Mouse (Mus musculus) v-Abl transformed pro-B cells (cell line): ENCODE results near the gene Spaca6.
"Not testable (repeated sequence)": the region's sequence is repeated elsewhere in the genome, so short reads cannot be mapped to it uniquely, and the experiment has no call there.

Experiments used
- in situ Hi-C, 2 experiments: fragments of 400-800 bp; cut with MboI; formaldehyde crosslinking; loops; one replicate each; pipeline ENCODE4 v1.15.1; 2025; ENCODE audit not compliant: unreplicated experiment in 2 of 2

Gene Spaca6

DNA sequence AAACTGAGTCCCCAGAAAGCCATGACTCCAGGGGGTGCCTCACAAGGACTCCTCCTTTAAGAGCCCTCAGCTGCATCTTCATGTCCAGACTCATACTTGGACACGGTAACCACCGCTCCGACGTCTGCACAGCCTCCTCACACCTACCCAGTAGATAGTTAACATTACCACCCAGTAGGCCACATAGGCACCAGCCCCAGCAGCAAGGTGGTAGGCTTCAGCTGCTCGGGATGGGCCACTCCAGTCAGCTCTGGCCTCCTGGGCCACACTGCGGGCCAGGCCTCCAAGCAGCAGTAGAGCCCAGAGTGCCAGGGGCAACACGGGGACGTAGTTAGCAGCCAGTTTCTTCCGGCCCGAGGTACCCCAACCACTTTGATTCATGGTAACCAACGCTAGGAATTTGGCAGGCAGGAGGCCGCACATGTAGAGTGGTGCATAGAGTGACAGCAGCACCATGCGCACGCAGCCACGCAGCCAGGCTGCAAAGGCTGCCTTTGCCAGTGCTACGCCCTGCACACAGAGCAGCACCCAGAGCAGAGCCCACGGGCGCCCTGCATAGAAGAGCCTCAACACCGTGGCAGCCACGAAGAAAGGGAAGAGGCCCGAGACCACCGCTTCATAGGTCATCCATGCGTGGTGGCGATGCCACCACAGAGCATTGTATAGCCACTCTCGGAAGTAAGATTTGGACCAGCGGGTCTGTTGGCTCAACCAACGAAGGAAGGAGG lies 16.7 kb downstream of the Spaca6 start:
- in situ Hi-C loops = no loop called here

DNA sequence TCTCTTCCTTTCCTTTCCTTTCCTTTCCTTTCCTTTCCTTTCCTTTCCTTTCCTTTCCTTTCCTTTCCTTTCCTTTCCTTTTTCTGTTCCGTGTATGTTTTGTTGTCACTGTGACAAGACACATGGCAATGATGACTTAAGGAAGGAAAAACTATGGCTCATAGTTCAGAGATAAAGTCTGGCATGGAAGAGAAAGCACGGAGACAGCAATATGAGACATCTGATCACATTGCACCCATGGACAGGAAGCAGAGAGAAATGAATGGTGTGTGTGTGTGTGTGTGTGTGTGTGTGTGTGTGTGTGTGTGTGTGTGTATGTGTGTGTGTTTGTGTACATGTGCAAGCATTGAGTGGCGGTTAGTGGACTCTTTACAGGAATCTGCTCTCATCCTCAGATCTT lies 17.6 kb downstream of the Spaca6 start:
- in situ Hi-C loops = not testable (repeated sequence)

DNA sequence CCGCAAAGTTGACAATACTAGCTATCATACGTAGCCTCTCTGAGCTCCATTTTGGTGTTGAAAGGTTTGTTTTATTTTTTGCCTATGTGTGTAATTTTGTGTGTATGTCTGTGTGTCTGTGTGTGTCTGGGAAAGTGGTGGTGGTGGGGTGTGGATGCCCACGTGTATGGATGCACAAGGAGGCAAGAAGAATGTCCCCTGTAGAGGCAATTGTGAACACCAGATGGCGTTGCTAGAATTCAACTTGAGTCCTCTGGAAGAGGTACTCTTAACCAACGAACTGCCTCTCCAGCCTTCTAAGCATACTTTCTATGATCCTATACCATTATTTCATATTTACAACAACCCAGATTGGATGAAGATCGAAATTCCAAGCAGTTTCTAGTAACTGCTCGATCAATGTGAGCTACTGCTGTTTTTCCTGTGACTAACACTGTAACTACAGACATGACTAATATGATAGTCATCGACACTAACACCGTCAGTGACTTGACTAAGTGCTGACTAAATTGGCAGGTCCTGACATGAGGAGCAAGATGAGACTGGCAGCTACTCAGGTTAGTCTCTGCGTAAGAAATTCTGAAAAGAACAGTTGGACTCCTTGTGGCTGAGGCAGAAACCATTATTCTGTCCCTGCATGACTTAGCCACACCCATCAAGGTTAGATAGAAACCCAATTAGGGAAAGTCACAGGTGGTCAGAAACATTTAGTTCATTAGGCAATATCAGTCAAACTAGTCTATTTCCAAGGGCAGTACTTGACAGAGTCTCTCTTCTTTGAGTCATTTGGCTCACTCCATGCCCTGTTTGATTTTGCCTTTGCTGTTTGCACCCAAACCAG lies 18.4 kb downstream of the Spaca6 start:
- in situ Hi-C loops = no loop called here

DNA sequence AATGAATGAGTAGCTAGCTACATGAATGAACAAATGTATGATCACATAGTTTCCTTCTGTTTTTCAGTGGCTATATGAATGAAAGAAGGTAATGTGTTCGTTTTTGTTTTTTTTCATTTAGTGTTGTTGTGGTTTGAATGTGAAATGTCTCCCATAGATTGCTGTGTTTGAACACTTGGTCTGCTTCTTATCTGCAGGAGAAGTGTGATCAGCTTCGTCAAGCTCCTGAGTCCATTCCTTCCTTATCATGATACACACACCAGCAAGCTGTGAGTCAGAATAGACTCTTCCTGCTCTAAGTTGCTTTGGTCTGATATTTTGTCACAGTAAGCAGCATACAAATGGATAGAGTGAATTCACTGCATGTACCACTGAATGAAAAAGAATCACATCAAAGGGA lies 22.0 kb downstream of the Spaca6 start:
- in situ Hi-C loops = no loop called here

DNA sequence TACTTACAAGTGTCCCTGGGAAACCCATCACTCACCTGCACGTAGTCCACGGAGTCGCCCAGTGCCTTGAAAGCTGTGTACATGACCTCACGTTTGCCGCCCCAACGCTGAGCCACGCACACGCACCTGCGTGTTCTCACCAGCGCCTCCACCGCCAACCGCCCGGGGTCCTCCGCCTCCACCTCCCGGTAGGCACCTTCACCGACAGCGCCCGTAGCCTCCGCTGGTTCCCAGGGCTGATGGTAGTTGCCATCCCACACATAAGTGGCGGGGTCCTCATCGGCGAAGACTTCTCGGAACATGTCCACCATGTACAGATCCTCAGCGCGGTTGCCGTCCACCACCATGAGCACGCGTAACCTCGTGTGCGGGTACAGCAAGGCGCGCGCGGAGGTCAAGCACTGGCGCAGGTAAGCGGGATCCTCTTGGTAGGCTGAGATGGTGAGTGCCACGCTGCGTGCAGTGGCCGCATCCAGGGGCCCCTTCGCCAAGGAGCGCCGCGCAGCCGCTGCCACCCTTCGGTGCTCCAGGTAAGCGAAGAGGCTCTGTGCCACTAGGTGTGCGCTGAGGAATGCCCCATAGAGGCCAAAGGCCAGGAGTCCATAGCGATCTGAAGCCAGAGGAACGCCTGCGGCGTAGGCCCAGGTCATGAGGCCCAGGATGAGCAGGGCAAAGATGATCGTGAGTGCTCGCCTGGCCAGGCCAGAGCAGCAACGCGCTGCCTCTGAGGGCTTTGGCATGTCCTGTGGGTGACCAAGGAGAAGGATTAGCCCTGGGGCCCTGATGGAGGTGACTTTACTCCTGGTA lies 23.2 kb downstream of the Spaca6 start:
- in situ Hi-C loops = no loop called here

DNA sequence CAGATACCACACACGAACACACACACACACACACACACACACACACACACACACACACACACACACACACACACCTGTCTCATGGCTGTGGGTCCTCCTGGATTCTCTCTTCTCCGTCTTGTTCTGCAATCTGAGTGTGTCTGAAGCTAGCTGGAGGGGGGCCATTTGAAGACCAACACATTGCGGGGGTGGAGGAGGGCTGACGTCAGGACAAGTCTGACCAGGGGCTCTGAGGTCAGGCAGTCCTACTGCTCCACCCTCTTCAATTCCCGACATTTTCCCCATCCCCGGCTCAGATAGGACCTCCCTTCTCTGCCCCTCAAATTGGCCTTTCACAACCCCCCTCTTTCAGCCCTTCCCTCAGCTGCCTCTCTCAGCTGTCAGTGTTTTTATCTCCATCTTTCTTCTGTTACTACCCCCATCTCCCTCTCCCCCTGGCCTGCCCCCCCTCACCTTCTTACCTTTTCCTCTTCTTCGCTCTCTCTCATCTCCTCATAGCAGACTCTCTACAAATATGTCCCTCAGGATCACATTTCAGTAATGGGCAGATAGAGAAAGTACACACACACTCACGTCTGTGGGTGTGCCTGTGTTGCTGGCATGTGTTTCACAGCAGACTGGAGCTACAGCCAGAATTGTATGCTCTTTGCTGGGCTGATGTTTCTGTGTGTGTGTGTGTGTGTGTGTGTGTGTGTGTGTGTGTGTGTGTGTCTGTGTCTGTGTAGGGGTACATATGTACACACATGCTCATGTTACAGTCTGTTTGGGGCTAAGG lies 28.3 kb downstream of the Spaca6 start, which contains the start of gene Has1:
Gene Has1, minus strand, starts transcription at position 142 of the 775 bp plus-strand sequence.
- in situ Hi-C loops = no loop called here

DNA sequence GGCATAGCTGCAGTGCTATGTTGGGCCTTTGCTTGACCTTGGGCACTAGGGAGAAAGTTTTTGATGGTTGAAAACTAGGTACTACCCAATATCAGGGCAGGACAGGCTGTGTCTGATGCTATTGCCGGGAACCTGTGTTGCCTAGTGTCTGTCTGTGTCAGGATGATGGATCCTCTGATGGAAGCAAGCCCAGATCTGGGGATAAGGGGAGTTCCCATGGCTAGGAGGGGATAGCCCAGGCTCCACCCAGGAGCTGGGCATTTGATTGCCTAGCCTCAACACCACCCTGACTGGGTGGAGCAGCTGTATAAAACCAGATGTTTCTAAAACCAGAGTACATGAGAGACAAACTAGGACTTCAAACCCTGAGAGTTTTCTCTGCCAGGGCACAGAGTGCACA lies 29.7 kb downstream of the Spaca6 start:
- in situ Hi-C loops = no loop called here

DNA sequence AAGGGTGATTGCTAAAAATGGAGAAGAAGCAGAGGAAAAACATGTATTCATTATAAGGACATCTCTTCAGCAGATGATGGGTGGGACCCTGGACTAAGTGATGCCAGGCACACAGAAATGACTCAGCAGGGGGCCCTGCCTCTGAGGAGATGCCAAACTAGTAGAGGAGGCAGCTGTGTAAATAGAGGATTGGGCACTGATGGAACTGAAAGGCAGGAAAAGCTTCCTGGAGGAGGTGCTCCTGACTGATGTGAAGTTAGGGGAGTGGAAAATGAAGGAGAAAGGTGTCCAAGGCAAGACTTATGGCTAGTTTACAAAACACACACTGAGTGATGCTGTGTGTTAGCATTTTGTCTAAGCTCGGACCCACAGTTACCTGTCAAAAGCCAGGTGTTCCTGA lies 30.5 kb downstream of the Spaca6 start:
- in situ Hi-C loops = no loop called here

DNA sequence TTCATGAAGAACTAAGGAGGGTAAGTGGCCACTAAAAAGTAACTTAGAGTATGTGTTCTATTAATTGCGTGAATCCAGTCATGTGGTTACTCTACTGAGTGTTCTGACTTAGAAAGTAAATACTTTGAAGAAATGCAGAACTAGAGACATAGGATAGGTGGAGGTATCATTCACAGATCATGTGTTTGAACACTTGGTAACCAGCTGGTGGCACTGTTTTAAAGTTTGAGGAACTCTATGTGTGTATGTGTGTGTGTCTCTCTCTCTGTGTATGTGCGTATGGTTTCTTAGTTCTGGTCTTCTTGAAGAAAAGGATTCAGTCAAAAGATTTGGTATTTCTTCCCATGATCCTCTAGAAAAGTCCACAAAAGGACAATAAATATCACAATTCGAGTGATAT lies 33.2 kb downstream of the Spaca6 start:
- in situ Hi-C loops = no loop called here

DNA sequence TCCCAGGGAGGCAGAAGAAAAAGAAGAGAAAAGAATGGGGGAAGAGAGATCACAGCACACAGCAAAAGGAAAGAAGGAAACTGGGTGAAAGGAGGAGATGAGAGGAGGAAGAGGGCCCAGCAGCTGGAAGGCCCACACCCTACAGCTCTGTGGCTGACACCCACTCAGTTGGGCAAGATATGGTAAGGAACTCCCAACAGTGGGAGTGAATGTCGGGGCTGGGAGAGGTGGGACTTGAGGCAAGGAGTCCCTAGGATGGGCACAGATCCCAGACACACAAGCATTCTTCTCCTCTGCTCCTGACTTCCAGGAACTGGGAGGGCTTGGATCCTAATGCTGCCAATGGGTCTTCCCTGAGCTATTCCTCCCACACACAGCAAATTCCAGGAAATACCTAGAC lies 35.4 kb downstream of the Spaca6 start:
- in situ Hi-C loops = no loop called here

DNA sequence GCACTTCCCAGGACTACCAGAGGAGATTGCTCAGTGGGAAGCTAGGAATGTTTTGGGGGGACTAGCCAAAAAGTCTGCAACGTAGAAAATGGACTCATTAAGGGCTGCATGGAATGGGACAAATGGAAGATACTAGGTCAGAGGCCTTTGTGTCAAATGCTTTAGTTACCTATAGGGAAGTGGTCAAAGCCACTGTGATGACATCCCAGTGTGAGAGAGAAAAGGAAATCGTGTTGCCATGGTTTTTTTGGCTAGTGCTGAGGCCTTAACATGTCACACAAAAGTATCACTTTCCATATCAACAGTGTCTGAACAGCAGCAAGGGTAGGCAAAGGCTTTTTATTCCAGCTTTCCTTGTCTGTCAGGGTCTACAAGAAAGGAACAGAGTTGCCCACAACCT lies 38.2 kb downstream of the Spaca6 start:
- in situ Hi-C loops = no loop called here

DNA sequence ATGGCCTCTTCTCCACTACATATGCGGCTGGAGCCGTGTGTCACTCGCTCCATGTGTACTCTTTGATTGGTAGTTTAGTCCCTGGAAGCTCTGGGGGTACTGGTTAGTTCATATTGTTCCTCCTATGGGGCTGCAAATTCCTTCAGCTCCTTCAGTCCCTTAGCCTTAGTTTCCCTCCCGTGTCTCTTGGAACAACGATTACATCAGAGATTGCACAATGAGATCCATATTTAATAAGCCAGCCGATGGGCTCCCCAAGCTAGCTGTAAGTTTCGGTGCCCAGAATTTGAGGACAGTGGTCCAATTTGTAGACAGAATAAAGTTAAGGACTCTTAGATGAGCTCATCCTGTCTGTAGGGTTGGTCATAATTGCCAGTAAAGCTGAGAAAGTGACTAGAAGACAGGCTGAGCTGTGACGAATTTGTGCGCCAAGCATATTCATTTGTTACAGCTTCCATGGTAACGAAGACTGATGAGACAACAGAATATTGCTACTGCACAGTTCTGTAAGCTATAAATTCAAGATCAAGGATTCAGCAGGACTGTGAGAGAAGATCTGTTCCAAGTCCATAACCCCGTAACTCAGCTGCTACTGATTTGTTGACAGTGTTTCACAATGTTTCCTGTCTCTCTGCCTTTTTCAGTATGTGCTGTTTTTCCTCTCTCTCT lies 40.0 kb downstream of the Spaca6 start:
- in situ Hi-C loops = no loop called here

DNA sequence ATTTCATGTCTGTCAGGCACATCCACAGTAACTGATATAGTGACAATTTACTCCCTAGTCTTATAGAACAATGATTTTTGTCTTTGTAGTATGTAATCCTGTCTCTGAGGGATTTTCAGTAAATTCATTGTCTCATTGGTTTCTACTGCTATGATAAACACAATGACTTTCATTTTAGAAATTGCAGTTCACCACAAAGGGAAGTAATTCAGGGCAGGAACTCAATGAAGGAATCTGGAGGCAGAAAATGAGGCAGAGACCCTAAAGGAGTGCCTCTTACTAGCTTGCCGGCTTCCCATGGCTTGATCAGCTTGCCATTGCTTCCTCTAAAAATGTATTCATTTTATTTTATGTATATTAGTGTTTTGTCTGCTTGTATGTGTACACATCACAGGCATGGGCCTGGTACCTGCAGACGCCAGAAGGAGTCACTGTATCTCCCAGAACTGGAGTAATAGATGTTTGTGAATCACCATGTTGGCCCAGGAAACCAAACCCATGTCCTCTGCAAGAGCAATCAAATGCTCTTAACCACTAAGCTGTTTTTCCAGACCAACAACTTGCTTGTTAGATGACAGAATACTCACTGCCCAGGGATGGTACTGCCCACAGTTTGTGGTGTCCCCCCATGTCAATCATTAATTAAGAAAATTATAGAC lies 44.1 kb downstream of the Spaca6 start:
- in situ Hi-C loops = no loop called here

DNA sequence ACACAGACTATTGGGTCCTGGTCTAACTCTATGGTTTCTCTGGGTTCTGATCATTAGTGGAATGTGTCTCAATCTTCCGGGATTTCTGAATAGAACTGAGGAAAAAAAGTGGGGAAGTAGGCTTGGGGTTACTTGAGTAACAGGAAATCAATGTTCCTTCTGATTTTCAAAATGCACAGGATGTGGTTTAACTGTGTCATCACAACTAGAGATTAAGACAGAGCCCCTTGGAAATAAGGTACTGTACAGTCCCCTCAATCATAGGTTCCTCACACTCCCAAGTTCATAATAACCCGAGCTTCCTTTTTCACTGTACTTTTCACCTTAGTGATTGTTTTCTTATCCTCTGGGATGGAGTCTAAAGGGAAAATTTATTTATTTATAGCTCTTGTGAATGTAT lies 44.7 kb downstream of the Spaca6 start:
- in situ Hi-C loops = no loop called here

DNA sequence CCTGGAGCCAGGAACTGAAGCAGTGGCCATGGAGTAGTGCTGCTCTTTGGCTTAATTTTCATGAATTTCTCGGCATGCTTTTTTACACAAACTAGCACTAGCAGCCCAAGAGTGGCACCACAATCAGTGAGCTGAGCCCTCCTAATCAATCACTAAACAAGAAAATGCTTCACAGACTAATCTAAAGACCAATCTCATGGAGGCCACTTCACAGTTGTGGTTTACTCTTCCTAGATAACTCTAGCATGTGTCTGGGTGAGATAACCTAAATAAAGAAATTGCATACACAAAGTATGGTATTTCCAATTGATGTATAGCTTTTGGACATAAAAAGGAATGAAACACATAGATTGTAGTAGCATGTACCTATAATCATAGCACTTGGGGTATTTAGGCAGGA lies 52.4 kb downstream of the Spaca6 start:
- in situ Hi-C loops = no loop called here

DNA sequence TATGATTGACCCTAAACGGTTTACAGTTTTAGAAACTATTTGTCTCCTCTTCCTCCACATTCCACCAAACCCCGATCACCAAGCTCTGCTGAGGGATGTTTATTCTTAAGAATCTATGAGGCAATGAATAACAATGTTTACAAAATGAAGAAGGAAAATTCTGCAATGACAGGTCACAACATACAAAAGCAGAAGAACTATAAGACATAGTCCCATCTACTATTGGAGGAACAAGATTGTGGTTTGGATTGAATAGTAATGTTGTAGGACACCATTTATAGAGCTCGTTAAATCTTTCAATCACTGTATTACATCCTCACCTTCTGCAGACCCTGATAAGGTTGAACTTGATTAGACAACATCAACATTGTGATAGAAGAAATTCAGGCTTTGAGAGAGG lies 55.7 kb downstream of the Spaca6 start:
- in situ Hi-C loops = no loop called here

DNA sequence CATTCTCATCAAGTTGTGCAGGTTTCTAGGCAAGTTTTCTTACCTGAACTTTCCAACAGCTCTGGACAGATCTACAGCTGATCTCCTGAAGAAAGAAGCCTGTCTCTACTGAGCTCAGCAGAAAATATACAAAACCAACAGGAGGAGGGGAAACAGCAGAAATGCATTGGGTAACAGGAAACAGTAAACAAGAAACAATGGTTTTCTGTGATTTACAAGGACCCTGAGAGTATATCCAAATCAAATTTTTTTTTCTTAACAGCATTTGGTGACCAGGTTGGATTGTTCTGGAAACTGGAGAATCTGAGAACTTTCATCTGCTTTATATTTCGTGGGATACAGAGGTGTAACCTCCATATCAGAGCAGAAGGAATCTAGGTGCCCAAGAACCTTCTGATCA lies 56.9 kb downstream of the Spaca6 start, which contains the start of gene Fpr1:
Gene Fpr1, minus strand, starts transcription at position 101 of the 400 bp plus-strand sequence.
- in situ Hi-C loops = no loop called here

DNA sequence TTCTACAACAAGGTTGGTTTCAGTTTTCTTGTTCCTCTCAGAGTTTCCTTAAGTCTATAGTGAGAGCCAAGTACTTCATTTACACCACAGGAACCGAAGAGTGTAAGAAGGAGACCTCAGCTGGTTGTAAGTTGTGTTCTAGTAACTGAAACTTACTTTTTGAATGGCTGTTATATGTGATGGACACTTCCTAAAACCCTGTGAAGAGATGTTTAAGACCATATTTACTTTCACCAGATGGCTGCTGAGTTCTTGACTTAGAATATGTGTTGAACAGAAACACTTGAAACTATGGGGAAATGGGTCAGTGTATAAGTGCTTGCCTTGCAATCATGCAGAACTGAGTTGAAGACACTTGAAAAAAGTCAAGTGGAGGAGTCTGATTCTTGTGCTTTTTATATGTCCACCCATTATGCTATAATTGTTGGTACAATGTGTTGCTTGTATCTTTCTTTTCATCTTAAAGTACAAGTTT lies 60.9 kb downstream of the Spaca6 start, which contains the start of the genes Fpr2 and Fpr3:
Gene Fpr2, plus strand, starts transcription at position 51 of the 475 bp plus-strand sequence.
Gene Fpr3, plus strand, starts transcription at position 79 of the 475 bp plus-strand sequence.
- in situ Hi-C loops = no loop called here
